Mouse (Mus musculus) hindbrain, embryonic 12.5 days (tissue): ENCODE results near the gene Shd. TPM values are rescaled to one million over a fixed set of nuclear protein-coding genes. Genes with fewer than 3 reads are reported as not detected.

Experiments used
- ATAC-seq: fragments of 200-750 bp; cut with Nextera tagmentation; 2 replicates; pipeline ENCODE4 v1.8.0; 2017; ENCODE audit warnings: moderate TSS enrichment; ENCODE audit not compliant: low FRiP score
- H3K27ac ChIP-seq: fragments of 300-500 bp; sonication (generic); 2 replicates; pipeline ENCODE4 v1.5.1; 2016; ENCODE audit warnings: mild to moderate bottlenecking
- H3K27me3 ChIP-seq: fragments of 300-500 bp; sonication (generic); 2 replicates; pipeline ENCODE4 v1.6.1; 2016; ENCODE audit warnings: mild to moderate bottlenecking
- H3K36me3 ChIP-seq: fragments of 300-500 bp; sonication (generic); 2 replicates; pipeline ENCODE4 v1.6.1; 2016; ENCODE audit warnings: mild to moderate bottlenecking
- H3K4me1 ChIP-seq: fragments of 300-500 bp; sonication (generic); 2 replicates; pipeline ENCODE4 v1.6.1; 2016
- H3K4me2 ChIP-seq: fragments of 300-500 bp; sonication (generic); replicated peaks from 2 replicates; pipeline ENCODE4 v1.6.1; 2016; ENCODE audit warnings: mild to moderate bottlenecking
- H3K4me3 ChIP-seq: fragments of 300-500 bp; sonication (generic); 2 replicates; pipeline ENCODE4 v1.5.1; 2016; ENCODE audit warnings: mild to moderate bottlenecking
- H3K9ac ChIP-seq: fragments of 300-500 bp; sonication (generic); 2 replicates; pipeline ENCODE4 v1.6.1; 2016; ENCODE audit warnings: mild to moderate bottlenecking, moderate library complexity
- H3K9me3 ChIP-seq: fragments of 300-500 bp; sonication (generic); replicated peaks from 2 replicates; pipeline ENCODE4 v1.6.1; 2016; ENCODE audit warnings: mild to moderate bottlenecking
- WGBS: fragments of 180-500 bp; shearing (Covaris S2); methylation state at CpG from one replicate; pipeline ENCODE4 v1.1.7; 2016; 5-methylcytosine and 5-hydroxymethylcytosine counted together
- polyA plus RNA-seq: library from polyadenylated mRNA; unstranded; fragments of >200 nt; fragmentation: Nextera tagmentation; extraction: Ambion mirVana; gene quantifications from 2 replicates; pipeline ENCODE4 v1.2.1, GENCODE M21; 2016

The Shd gene
- polyA plus RNA-seq, 1 experiment from 2014 or later = 135 TPM

DNA sequence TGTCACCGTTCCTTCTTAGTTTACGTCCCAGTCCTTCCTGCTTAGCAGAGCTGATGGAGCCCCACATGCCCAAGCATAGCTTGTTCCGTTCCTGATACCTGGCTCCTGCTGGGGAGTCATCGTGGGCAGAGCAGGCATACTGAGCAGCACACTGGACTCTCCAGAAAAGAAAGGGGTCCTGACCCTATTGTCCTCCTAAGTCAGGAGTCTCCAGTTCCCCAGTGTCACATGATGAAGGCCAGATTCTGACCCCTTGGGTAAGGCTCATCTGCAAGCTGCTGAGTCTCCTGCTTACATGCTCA lies 52.7 kb downstream of the Shd start:
- Histone ChIP-seq H3K9me3 (no peaks in the 10 kb centered on the region), H3K27me3 (no peaks in the 10 kb centered on the region), H3K27ac (peak overlapping the region; percentile 24; the same call in 1 of the 2 replicates), H3K4me2 (no peak overlapping the region), H3K36me3 (peaks cover 28% of the 10 kb centered on the region), H3K9ac (no peak overlapping the region), H3K4me3 (no peak overlapping the region), H3K4me1 (peaks cover 14% of the 10 kb centered on the region)
- 79% methylated on average over 4 of the region's 4 CpGs for WGBS
- ATAC-seq = no peak

DNA sequence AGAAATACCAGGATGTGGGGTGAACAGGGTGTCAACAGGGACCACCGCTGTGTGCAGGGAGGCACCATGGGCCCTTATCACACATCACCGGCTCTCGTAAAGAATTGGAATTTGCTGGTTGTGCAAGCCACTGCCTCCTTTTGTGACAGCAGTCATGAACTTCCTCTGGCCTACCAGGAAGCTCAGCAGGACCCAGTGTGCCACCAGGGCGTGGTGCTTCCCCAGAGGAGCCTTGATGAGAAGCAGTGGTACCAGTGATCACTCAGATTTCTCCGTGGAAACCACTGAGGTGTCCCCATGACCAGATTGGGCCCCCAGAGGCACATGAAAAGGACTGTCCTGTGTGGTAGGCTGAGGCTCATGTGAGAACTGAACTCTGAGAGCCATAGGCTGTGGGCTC lies 53.1 kb downstream of the Shd start:
- Histone ChIP-seq H3K4me3 (no peak overlapping the region), H3K36me3 (peaks cover 28% of the 10 kb centered on the region), H3K9me3 (no peaks in the 10 kb centered on the region), H3K27ac (no peak overlapping the region), H3K27me3 (no peaks in the 10 kb centered on the region), H3K4me2 (no peak overlapping the region), H3K4me1 (peaks cover 14% of the 10 kb centered on the region), H3K9ac (no peak overlapping the region)
- 87% methylated on average over 5 of the region's 5 CpGs for WGBS
- ATAC-seq = no peak

DNA sequence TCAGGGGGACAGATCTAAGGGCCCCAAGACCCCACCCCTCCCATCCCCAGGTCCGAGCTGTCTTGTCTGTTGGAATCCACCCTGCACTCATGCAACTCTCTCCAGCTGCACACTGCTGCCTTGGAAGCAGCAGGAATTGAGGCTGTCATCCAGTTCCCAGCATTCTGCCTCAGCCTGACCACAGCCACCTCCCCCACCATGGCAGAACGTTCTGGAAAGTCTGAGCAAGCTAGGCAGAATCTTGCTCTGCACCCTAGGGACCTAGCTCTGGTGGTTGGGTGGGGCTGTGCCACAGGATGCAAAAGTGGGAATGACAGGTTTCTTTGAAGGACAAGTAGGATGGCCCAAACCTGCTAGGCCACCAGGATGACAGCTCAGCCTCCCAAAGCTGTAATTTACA lies 54.2 kb downstream of the Shd start:
- ATAC-seq = no peak
- Histone ChIP-seq H3K4me1 (peaks cover 14% of the 10 kb centered on the region), H3K36me3 (peaks cover 22% of the 10 kb centered on the region), H3K9me3 (no peaks in the 10 kb centered on the region), H3K4me2 (no peak overlapping the region), H3K27ac (no peak overlapping the region), H3K27me3 (no peaks in the 10 kb centered on the region), H3K4me3 (no peak overlapping the region), H3K9ac (no peak overlapping the region)
- WGBS = 75% methylated on average over 2 of the region's 2 CpGs

DNA sequence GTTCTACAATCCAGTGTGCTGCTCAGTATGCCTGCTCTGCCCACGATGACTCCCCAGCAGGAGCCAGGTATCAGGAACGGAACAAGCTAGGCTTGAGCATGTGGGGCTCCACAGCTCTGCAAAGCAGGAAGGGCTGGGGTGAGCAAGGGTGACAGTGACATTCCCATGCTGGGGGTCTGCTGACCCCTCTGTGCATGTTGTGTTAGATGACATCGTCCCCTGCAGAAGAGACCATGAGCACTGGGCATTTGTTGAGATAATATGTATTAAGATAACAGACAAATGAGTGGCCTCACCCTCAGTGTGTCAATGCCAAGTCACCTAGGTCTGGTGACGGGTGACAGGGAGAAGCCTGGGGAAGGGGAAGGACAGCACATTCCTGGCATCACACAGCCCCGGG lies 54.7 kb downstream of the Shd start:
- Histone ChIP-seq H3K4me1 (peaks cover 14% of the 10 kb centered on the region), H3K4me3 (no peak overlapping the region), H3K4me2 (no peak overlapping the region), H3K9me3 (no peaks in the 10 kb centered on the region), H3K36me3 (peaks cover 26% of the 10 kb centered on the region), H3K27me3 (no peaks in the 10 kb centered on the region), H3K9ac (no peak overlapping the region), H3K27ac (no peak overlapping the region)
- 81% methylated on average over 5 of the region's 5 CpGs for WGBS
- ATAC-seq = no peak

Other genes with a start within 250 kb of the Shd start
- gene Adgre4, start 220.5 kb upstream of the Shd start, polyA plus RNA-seq = 0.08 TPM in 1 of 2 replicates, not detected in the other
- gene Zfp119a, start 91.5 kb upstream of the Shd start, polyA plus RNA-seq = 11.0 and 11.4 TPM in 2 replicates
- gene Zfp959, start 78.4 kb upstream of the Shd start, polyA plus RNA-seq = 13.0 and 15.1 TPM in 2 replicates
- 6.2 and 6.3 TPM in 2 replicates for gene Zfp119b, start 21.0 kb upstream of the Shd start, polyA plus RNA-seq
- gene Ebi3, start 17.8 kb upstream of the Shd start, polyA plus RNA-seq = 2.6 and 4.4 TPM in 2 replicates
- 24.1 and 26.7 TPM in 2 replicates for gene Yju2, start 11.4 kb upstream of the Shd start, polyA plus RNA-seq
- 96.4 and 103 TPM in 2 replicates for gene Fsd1, start 16.0 kb downstream of the Shd start, polyA plus RNA-seq
- 6.5 and 6.6 TPM in 2 replicates for gene Stap2, start 35.1 kb downstream of the Shd start, polyA plus RNA-seq
- gene Mpnd, start 35.2 kb downstream of the Shd start, polyA plus RNA-seq = 196 and 209 TPM in 2 replicates
- gene Sh3gl1, start 66.2 kb downstream of the Shd start, polyA plus RNA-seq = 141 and 144 TPM in 2 replicates
- gene Chaf1a, start 70.0 kb downstream of the Shd start, polyA plus RNA-seq = 26.8 and 30.2 TPM in 2 replicates
- gene Ubxn6, start 104.6 kb downstream of the Shd start, polyA plus RNA-seq = 62.4 and 64.5 TPM in 2 replicates
- 167 and 177 TPM in 2 replicates for gene Hdgfl2, start 109.2 kb downstream of the Shd start, polyA plus RNA-seq
- 0.06 and 0.09 TPM in 2 replicates for gene Plin4, start 139.3 kb downstream of the Shd start, polyA plus RNA-seq
- 0.42 and 0.62 TPM in 2 replicates for gene Plin5, start 147.1 kb downstream of the Shd start, polyA plus RNA-seq
- gene Lrg1, start 151.5 kb downstream of the Shd start, polyA plus RNA-seq = 0.25 and 0.27 TPM in 2 replicates
- 9.6 and 11.2 TPM in 2 replicates for gene Sema6b, start 169.9 kb downstream of the Shd start, polyA plus RNA-seq
- gene Tnfaip8l1, start 192.0 kb downstream of the Shd start, polyA plus RNA-seq = 8.4 and 8.9 TPM in 2 replicates
- gene Mydgf, start 213.5 kb downstream of the Shd start, polyA plus RNA-seq = 59.2 and 63.0 TPM in 2 replicates
- gene Dpp9, start 248.4 kb downstream of the Shd start, polyA plus RNA-seq = 38.7 and 39.2 TPM in 2 replicates